Mouse (Mus musculus): ENCODE measurements around the gene Serpina3m.

GRCm38 (mm10) chr12:104293963-104294362 lies 44.3 kb upstream of the Serpina3m start:
- TF ChIP-seq CTCF (IDR thresholded peaks at IDR 0.05; ENCODE audit: low read depth), result no peak
- TF ChIP-seq EP300 (IDR thresholded peaks at IDR 0.05; ENCODE audit: low read depth), result no peak

All from heart, postnatal 0 days (tissue).